Mouse (Mus musculus) left cerebral cortex, postnatal 25 days (tissue): ENCODE measurements around the gene Gtf2ird2. TPM values are rescaled to one million over a fixed set of nuclear protein-coding genes. Genes with fewer than 3 reads are reported as not detected.

Source experiments
- DNase-seq, 2 experiments: peaks; one replicate each; pipeline ENCODE4 v3.0.0; 2022; ENCODE audit warnings: low spot score in 2 of 2, mixed read lengths in 1 of 2
- intact Hi-C: fragments of 180-260 bp; cut with DNase I; formaldehyde crosslinking; loops from one replicate; pipeline ENCODE4 v1.15.1; 2025
- total RNA-seq, 2 experiments: library from RNA; stranded (reverse); gene quantifications; 2 replicates each; pipeline ENCODE4 v1.2.3; 2021

Gene Gtf2ird2
- total RNA-seq, 2 experiments from 2014 or later = 15.1 to 16.7 TPM

- intact Hi-C loops = no loop called here
These were observed 47.6 kb downstream of the Gtf2ird2 start for GRCm38 (mm10) chr5:134231376-134231775.

GRCm38 (mm10) chr5:134232111-134232510 is 48.3 kb downstream of the Gtf2ird2 start:
- DNase-seq = no peak
- intact Hi-C loops = no loop called here

More at GRCm38 (mm10) chr5:134231376-134231775, 47.6 kb downstream of the Gtf2ird2 start:
- peak in 1 of 2 experiments; percentile 54 for DNase-seq

DNA sequence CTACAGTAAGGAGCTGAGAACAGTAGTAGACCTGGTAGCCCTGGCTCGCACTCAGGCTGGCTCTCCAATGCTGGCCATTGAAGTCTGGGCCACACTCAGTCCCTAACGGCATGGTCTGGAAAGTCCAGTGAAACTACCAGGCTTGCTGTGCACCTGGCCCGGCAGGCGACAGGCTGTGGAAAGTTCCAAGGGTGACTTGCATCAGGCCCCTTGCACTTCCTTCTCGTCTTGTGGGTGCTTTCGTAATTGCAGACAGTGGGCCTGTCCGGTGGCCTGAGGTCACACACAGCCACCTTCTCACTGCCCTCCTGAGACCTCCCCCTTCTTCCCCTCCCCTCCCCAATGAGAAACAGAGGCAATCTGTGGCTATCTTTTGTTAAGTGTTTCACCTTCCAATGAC is 48.7 kb downstream of the Gtf2ird2 start:
- DNase-seq = peak in 1 of 2 experiments; percentile 25
- intact Hi-C loops = no loop called here

DNA sequence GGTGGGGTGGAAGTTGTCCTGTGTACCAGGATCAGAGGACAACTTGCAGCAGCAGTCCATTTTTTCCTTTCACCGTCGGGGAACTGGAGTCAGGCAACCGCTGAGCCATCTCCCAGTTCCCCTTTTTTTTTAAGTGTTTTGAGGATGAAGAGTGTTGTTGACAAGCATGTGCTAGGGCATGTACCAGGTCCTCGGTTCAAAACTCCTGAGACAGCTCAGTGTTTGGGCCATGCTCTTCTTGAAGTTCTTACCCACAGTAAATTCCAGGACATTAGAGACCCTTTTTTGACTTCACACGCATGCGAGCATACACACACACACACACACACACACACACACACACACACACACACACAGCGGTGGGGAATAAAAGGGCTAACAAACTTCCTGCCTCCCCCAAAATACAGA is 49.4 kb downstream of the Gtf2ird2 start:
- DNase-seq = no peak
- intact Hi-C loops = no loop called here

GRCm38 (mm10) chr5:134234205-134234604 is 50.4 kb downstream of the Gtf2ird2 start:
- DNase-seq = no peak
- intact Hi-C loops = no loop called here

GRCm38 (mm10) chr5:134235111-134235510 is 51.3 kb downstream of the Gtf2ird2 start:
- intact Hi-C loops = no loop called here
- peak; percentile 52 to 60 for DNase-seq

DNA sequence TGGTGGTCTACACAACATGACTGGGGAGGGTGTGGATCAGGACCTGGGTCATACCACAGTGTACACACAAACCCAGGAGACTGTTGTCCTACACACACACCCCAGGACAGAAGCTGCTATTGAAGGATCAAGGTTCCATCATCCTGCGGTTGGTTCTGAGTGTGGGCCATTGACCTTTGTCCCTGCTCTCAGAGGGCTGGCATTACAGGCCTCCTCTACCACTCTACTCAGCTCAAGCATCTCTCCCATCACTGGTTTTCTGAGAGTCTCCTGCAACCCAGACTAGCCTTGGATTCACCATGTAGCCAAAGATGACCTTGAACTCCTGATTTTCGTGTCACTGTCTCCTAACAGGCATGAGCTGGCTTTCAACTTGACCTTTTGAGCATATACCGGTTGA is 52.4 kb downstream of the Gtf2ird2 start:
- intact Hi-C loops = no loop called here
- DNase-seq = no peak

GRCm38 (mm10) chr5:134236796-134237195 is 53.0 kb downstream of the Gtf2ird2 start:
- no peak for DNase-seq
- intact Hi-C loops = no loop called here

GRCm38 (mm10) chr5:134237508-134237907 is 53.7 kb downstream of the Gtf2ird2 start:
- DNase-seq = peak in 1 of 2 experiments; percentile 56
- intact Hi-C loops = no loop called here

DNA sequence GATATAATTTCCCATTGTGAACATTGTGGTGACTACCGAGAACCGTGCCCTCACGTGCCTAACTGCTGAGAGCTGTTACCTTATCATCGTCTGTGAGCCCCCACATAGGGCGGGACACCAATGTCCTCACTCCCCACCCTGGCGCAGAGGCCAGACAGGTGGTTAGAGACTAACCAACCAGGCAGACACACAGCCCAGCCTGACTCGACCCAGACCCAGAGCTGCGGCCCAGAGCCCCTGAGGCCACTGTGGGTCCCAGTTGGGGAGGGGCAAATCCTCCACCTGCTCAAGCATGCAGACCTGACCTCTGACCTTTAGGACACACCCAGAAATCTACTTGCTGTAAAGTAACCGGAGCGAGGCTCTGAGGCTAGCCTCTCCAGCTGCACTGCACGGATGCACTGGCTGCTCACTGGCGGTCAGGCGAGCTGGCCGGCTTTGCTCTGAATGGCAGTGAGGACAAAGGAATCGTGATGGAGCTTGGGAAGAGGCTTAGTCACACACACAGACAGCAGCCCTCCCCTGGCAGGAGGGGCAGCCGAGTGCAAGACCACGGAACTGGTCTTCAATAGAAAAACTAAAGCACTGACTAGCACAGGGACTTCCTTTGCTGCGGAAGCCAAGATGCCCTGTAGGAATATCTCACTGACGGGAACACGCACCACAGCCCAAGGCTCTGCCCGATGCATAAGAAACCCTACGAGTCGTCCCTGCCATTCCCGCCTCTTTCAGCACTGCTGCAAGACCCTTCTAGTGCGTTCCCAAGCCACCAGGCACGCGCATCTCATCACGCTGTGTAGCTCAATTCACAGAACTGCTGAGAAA is 54.3 kb downstream of the Gtf2ird2 start:
- intact Hi-C loops = no loop called here
- peak; percentile 29 to 52 for DNase-seq

- DNase-seq = no peak
- intact Hi-C loops = no loop called here
These were observed 58.0 kb downstream of the Gtf2ird2 start for GRCm38 (mm10) chr5:134241831-134242230.

DNA sequence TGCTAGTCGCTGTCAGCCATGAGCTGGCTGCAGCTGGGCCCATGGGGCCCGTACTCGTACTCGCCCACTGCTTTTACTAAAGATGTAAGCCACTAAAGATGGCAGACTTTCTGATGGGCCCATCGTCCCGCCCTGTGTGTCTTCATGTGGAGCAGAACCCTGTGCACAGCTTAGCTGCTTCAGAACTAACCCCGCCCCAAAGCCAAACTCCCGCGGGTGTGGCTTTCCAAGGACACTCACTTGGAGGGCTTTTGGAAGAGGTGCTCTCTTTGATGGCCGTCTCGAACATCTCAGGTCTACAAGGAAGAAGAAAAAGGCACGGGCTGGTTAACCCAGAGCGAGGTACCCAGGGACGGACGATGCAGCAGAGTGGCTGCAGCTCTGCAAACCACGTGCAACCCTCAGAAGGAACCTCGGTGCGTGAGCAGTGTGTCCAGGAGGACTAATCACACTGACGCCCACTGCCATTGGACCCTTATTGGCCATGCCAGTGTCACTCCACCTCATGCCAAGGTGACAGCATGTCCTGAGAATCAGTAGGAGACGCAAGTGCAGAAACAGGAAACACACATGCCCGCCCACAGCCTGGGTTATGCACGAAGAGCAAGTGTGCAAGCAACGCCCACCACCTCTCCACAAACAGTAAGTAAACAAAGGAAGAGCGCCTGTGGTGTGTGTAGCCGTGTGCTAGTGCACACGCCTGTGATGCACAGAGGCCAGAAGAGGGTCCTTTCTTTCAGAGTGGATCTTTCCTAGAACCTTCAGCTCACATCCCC is 60.0 kb downstream of the Gtf2ird2 start:
- intact Hi-C loops = no loop called here

GRCm38 (mm10) chr5:134244890-134245289 is 61.1 kb downstream of the Gtf2ird2 start:
- intact Hi-C loops = no loop called here

More for the DNA sequence above, 60.0 kb downstream of the Gtf2ird2 start:
- no peak for DNase-seq

DNA sequence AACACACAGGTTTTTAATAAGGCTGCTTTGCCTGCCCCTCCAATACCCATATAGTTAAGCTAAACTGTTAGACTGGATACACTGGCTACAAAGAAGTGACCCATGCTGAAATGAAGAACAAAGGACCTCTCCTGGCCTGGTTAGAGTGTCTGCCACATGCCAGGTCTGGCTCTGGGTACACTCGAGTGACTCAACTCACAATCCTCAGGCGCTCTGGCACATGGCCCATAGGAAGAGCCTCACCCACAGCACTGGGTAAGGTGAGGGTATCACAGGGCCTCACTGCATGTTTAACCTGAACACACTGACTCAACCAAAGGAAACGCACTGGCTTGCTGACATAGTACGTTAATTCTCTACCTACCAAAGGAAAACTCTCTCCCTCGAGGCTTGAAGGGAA is 62.3 kb downstream of the Gtf2ird2 start:
- intact Hi-C loops = no loop called here
- no peak for DNase-seq

More at GRCm38 (mm10) chr5:134244890-134245289, 61.1 kb downstream of the Gtf2ird2 start:
- DNase-seq = no peak

- intact Hi-C loops = no loop called here
These were observed 64.9 kb downstream of the Gtf2ird2 start for GRCm38 (mm10) chr5:134248608-134249244.

DNA sequence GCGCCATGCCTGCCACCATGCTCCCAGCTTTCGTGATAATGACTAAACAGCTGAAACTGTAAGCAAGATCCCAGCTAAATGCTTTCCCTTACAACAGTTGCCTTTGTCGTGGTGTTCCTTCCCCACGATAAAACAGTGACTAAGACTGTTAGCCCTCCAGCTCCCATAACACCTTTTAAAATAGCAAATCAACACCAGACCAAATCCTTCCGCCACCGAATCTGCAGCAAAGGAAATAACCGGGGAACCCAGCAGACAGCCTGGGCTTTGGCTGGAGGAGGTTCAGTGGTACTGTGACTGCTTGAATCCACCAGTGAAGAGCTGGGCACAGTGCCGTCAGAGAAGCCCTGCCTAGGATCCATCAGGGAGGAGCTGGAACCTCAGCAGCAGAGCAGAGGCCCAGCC is 65.4 kb downstream of the Gtf2ird2 start:
- intact Hi-C loops = no loop called here
- DNase-seq = peak; percentile 37 to 81

More at GRCm38 (mm10) chr5:134248608-134249244, 64.9 kb downstream of the Gtf2ird2 start:
- no peak for DNase-seq

- intact Hi-C loops = no loop called here
These were observed 66.8 kb downstream of the Gtf2ird2 start for GRCm38 (mm10) chr5:134250601-134251000.

GRCm38 (mm10) chr5:134251083-134251482 is 67.3 kb downstream of the Gtf2ird2 start:
- no peak for DNase-seq
- intact Hi-C loops = no loop called here

More at GRCm38 (mm10) chr5:134250601-134251000, 66.8 kb downstream of the Gtf2ird2 start:
- DNase-seq = no peak

GRCm38 (mm10) chr5:134253806-134254205 is 70.0 kb downstream of the Gtf2ird2 start:
- no peak for DNase-seq
- intact Hi-C loops = no loop called here

GRCm38 (mm10) chr5:134255294-134255693 is 71.5 kb downstream of the Gtf2ird2 start:
- intact Hi-C loops = no loop called here

More at GRCm38 (mm10) chr5:134255294-134255693, 71.5 kb downstream of the Gtf2ird2 start:
- peak; percentile 36 to 86 for DNase-seq
